Mouse (Mus musculus): ENCODE results near the gene Abhd5. TPM values are rescaled to one million over a fixed set of nuclear protein-coding genes. Genes with fewer than 3 reads are reported as not detected.
A peak's percentile ranks its signal among the peaks of the same experiment; 100 is the strongest.

The Abhd5 gene
- polyA plus RNA-seq, 1 experiment from 2014 or later = 15.9 TPM

DNA sequence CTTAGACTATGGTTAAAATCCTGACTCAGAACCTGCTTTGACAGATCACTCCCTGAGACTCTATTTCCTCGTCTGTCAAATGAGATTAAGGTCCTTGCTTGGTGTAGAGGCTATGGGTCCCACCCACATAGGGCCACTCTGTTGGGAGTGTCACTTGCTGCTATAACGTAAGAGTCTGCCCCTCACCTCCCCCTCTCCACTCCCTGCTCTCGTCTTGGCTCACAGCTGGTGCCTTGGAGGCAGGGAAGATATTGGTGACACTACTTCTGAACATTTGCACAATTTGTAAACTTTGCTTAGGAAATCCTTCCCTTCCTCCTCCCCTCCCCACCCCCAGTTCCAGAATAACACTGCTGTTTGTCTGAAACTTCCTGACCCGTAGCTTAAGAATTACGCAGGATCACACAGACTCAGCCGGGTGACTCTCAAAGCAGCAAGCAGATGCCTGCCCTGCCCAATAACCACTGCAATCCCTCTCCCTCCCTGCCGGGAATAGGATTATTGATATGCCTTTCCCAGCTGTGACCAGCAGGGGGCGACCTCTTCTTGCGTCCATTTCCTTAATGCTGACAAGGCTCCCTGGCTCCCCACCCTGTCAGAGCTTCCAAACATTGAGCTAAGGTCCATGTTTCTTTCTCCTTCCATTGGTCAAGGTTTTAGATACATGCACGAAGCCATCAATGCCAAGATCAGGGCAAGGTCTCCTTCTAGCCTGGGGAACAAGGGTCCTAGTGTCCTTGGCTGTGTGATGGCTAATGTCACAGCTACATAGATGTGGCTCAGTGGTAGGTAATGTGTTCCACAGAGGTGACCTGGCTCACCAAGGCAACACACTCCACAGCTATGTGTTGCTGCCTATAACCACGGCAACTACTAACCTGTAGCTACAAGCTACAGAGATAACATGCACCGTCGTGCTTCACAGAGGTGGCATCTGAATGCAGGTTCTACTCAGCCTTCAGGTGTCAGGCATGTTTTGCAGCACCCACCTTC lies 69.7 kb downstream of the Abhd5 start:
- WGBS = 26% methylated on average over 13 of the region's 13 CpGs
- no peak overlapping the region for H3K4me2 ChIP-seq
- H3K4me1 ChIP-seq = peaks cover 17% of the 10 kb centered on the region
- peaks cover 62% of the 10 kb centered on the region for H3K27me3 ChIP-seq
- H3K4me3 ChIP-seq = no peak overlapping the region
- no peaks in the 10 kb centered on the region for H3K9me3 ChIP-seq (replicated peaks)
- H3K36me3 ChIP-seq (ENCODE audit: poor library complexity, severe bottlenecking) = no peaks in the 10 kb centered on the region
- no peak overlapping the region for H3K9ac ChIP-seq
- peak; percentile 57 for ATAC-seq
- no peak overlapping the region for H3K27ac ChIP-seq

GRCm38 (mm10) chr9:122421911-122422310 lies 70.5 kb downstream of the Abhd5 start:
- no peak overlapping the region for H3K4me3 ChIP-seq
- no peak for ATAC-seq
- H3K9me3 ChIP-seq (replicated peaks) = no peaks in the 10 kb centered on the region
- no peaks in the 10 kb centered on the region for H3K36me3 ChIP-seq (ENCODE audit: poor library complexity, severe bottlenecking)
- H3K9ac ChIP-seq = no peak overlapping the region
- H3K4me1 ChIP-seq = peaks cover 9% of the 10 kb centered on the region
- 89% methylated on average over 8 of the region's 8 CpGs for WGBS
- no peak overlapping the region for H3K27ac ChIP-seq
- H3K4me2 ChIP-seq = no peak overlapping the region
- peaks cover 62% of the 10 kb centered on the region for H3K27me3 ChIP-seq

- Histone ChIP-seq H3K9ac (no peak overlapping the region), H3K27me3 (peaks cover 60% of the 10 kb centered on the region), H3K4me3 (no peak overlapping the region), H3K9me3 (replicated peaks) (no peaks in the 10 kb centered on the region), H3K4me2 (no peak overlapping the region), H3K4me1 (peaks cover 1% of the 10 kb centered on the region; the same call in 1 of the 2 replicates), H3K36me3 (ENCODE audit: poor library complexity, severe bottlenecking) (no peaks in the 10 kb centered on the region), H3K27ac (no peak overlapping the region)
- 87% methylated on average over 14 of the region's 14 CpGs for WGBS
- ATAC-seq = no peak
These were observed 71.3 kb downstream of the Abhd5 start for GRCm38 (mm10) chr9:122422706-122423105.

- no peak overlapping the region for H3K4me3 ChIP-seq
- no peak overlapping the region for H3K27ac ChIP-seq
- no peak overlapping the region for H3K9ac ChIP-seq
- H3K9me3 ChIP-seq (replicated peaks) = no peaks in the 10 kb centered on the region
- WGBS = 65% methylated on average over 6 of the region's 6 CpGs
- no peaks in the 10 kb centered on the region for H3K36me3 ChIP-seq (ENCODE audit: poor library complexity, severe bottlenecking)
- no peak for ATAC-seq
- no peak overlapping the region for H3K4me2 ChIP-seq
- no peaks in the 10 kb centered on the region for H3K4me1 ChIP-seq
- peaks cover 56% of the 10 kb centered on the region for H3K27me3 ChIP-seq
These were observed 71.7 kb downstream of the Abhd5 start for GRCm38 (mm10) chr9:122423146-122423545.

GRCm38 (mm10) chr9:122424941-122425608 lies 73.7 kb downstream of the Abhd5 start:
- no peaks in the 10 kb centered on the region for H3K36me3 ChIP-seq (ENCODE audit: poor library complexity, severe bottlenecking)
- WGBS = 36% methylated on average over 14 of the region's 14 CpGs
- H3K9me3 ChIP-seq (replicated peaks) = no peaks in the 10 kb centered on the region
- H3K4me3 ChIP-seq = no peak overlapping the region
- ATAC-seq = no peak
- H3K27me3 ChIP-seq = peaks cover 37% of the 10 kb centered on the region
- H3K27ac ChIP-seq = no peak overlapping the region
- H3K4me1 ChIP-seq = no peaks in the 10 kb centered on the region
- H3K4me2 ChIP-seq = no peak overlapping the region
- no peak overlapping the region for H3K9ac ChIP-seq

- 84% methylated on average over 12 of the region's 12 CpGs for WGBS
- Histone ChIP-seq H3K4me3 (no peak overlapping the region), H3K4me2 (no peak overlapping the region), H3K27me3 (peaks cover 9% of the 10 kb centered on the region; the same call in 1 of the 2 replicates), H3K9me3 (replicated peaks) (no peaks in the 10 kb centered on the region; the same call in 1 of the 2 replicates), H3K36me3 (ENCODE audit: poor library complexity, severe bottlenecking) (no peaks in the 10 kb centered on the region), H3K4me1 (no peaks in the 10 kb centered on the region), H3K9ac (no peak overlapping the region), H3K27ac (no peak overlapping the region)
- no peak for ATAC-seq
These were observed 77.7 kb downstream of the Abhd5 start for GRCm38 (mm10) chr9:122429058-122429649.

DNA sequence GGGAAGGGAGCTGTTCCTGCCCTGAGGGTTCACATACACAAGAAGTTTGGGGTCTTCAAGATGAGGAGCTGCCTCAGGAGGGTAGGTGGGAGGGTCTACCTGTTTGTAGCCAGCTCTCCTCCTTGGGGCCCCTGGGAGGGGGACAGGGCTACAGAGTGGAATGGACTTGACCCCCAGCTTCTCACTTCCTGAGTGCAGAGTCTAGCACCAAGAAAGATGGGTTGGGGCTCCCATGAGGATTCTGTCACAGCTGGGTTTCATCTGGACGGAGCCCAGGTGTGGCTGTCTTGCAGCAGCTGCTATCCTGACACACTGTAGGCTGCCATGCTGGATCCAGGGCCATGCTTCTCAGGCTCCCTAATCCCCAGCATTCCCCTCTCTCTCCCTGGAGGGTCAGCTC lies 78.3 kb downstream of the Abhd5 start:
- Histone ChIP-seq H3K4me3 (no peak overlapping the region), H3K9ac (no peak overlapping the region), H3K27ac (no peak overlapping the region), H3K4me1 (no peaks in the 10 kb centered on the region), H3K9me3 (replicated peaks) (no peaks in the 10 kb centered on the region; the same call in 1 of the 2 replicates), H3K4me2 (no peak overlapping the region), H3K27me3 (peaks cover 4% of the 10 kb centered on the region; the same call in 1 of the 2 replicates), H3K36me3 (ENCODE audit: poor library complexity, severe bottlenecking) (no peaks in the 10 kb centered on the region)
- no peak for ATAC-seq
- WGBS = 95% methylated on average over 1 of the region's 1 CpGs

Other genes with a start within 250 kb of the Abhd5 start
- gene Snrk, start 234.3 kb upstream of the Abhd5 start, polyA plus RNA-seq (2015; fragmentation: Nextera tagmentation; extraction: Ambion mirVana) = 45.9 and 52.4 TPM in 2 replicates
- gene Ano10, start 57.2 kb upstream of the Abhd5 start, polyA plus RNA-seq (2015; fragmentation: Nextera tagmentation; extraction: Ambion mirVana) = 29.5 and 36.5 TPM in 2 replicates

All from forebrain, embryonic 13.5 days (tissue).